Mouse (Mus musculus): ENCODE results near the gene Ankdd1b. TPM values are rescaled to one million over a fixed set of nuclear protein-coding genes. Genes with fewer than 3 reads are reported as not detected.

Gene Ankdd1b
- polyA plus RNA-seq, 1 experiment = 1.7 TPM

GRCm38 (mm10) chr13:96454288-96454687 lies 16.7 kb downstream of the Ankdd1b start:
- no peak for DNase-seq (ENCODE audit: low spot score)

GRCm38 (mm10) chr13:96452621-96453020 lies 18.4 kb downstream of the Ankdd1b start:
- DNase-seq (ENCODE audit: low spot score) = no peak

- DNase-seq (ENCODE audit: low spot score) = no peak
These were observed 19.4 kb downstream of the Ankdd1b start for GRCm38 (mm10) chr13:96451386-96452140.

- no peak for DNase-seq (ENCODE audit: low spot score)
These were observed 20.1 kb downstream of the Ankdd1b start for GRCm38 (mm10) chr13:96450869-96451268.

- no peak for DNase-seq (ENCODE audit: low spot score)
These were observed 20.7 kb downstream of the Ankdd1b start for GRCm38 (mm10) chr13:96450205-96450856.

- no peak for DNase-seq (ENCODE audit: low spot score)
These were observed 30.6 kb downstream of the Ankdd1b start for GRCm38 (mm10) chr13:96440436-96440835.

- DNase-seq (ENCODE audit: low spot score) = no peak
These were observed 34.1 kb downstream of the Ankdd1b start for GRCm38 (mm10) chr13:96436921-96437320.

GRCm38 (mm10) chr13:96435793-96436192 lies 35.2 kb downstream of the Ankdd1b start:
- DNase-seq (ENCODE audit: low spot score) = no peak

GRCm38 (mm10) chr13:96434899-96435331 lies 36.1 kb downstream of the Ankdd1b start:
- DNase-seq (ENCODE audit: low spot score) = no peak

GRCm38 (mm10) chr13:96433648-96434190 lies 37.3 kb downstream of the Ankdd1b start:
- no peak for DNase-seq (ENCODE audit: low spot score)

- no peak for DNase-seq (ENCODE audit: low spot score)
These were observed 38.0 kb downstream of the Ankdd1b start for GRCm38 (mm10) chr13:96433041-96433440.

- DNase-seq (ENCODE audit: low spot score) = peak; percentile 27
These were observed 38.6 kb downstream of the Ankdd1b start for GRCm38 (mm10) chr13:96432376-96432811.

- DNase-seq (ENCODE audit: low spot score) = peak; percentile 85
These were observed 39.3 kb downstream of the Ankdd1b start for GRCm38 (mm10) chr13:96431595-96432156.

GRCm38 (mm10) chr13:96428531-96428930 lies 42.5 kb downstream of the Ankdd1b start:
- DNase-seq (ENCODE audit: low spot score) = no peak

GRCm38 (mm10) chr13:96426044-96426443 lies 45.0 kb downstream of the Ankdd1b start:
- DNase-seq (ENCODE audit: low spot score) = no peak

GRCm38 (mm10) chr13:96424496-96425274 lies 46.3 kb downstream of the Ankdd1b start:
- no peak for DNase-seq (ENCODE audit: low spot score)

- no peak for DNase-seq (ENCODE audit: low spot score)
These were observed 49.8 kb downstream of the Ankdd1b start for GRCm38 (mm10) chr13:96421230-96421629.

GRCm38 (mm10) chr13:96418487-96418886 lies 52.5 kb downstream of the Ankdd1b start:
- DNase-seq (ENCODE audit: low spot score) = no peak

GRCm38 (mm10) chr13:96417261-96417813 lies 53.7 kb downstream of the Ankdd1b start:
- no peak for DNase-seq (ENCODE audit: low spot score)

GRCm38 (mm10) chr13:96416380-96416779 lies 54.6 kb downstream of the Ankdd1b start:
- DNase-seq (ENCODE audit: low spot score) = no peak

- DNase-seq (ENCODE audit: low spot score) = no peak
These were observed 56.6 kb downstream of the Ankdd1b start for GRCm38 (mm10) chr13:96414384-96414783.

Data from urinary bladder, adult 2 months (tissue).